Mouse (Mus musculus) common myeloid progenitor, adult 5-6 weeks (primary cell): ENCODE data around the gene Cep95. TPM values are rescaled to one million over a fixed set of nuclear protein-coding genes. Genes with fewer than 3 reads are reported as not detected.
"Not testable (repeated sequence)": the region's sequence is repeated elsewhere in the genome, so short reads cannot be mapped to it uniquely, and the experiment has no call there.

Source experiments
- ATAC-seq: replicated peaks from 2 replicates; pipeline ENCODE4 v1.8.0; 2016; ENCODE audit warnings: low read depth, mild to moderate bottlenecking, moderate TSS enrichment, inconsistent platforms; ENCODE audit not compliant: poor library complexity, severe bottlenecking
- total RNA-seq: library from RNA; stranded (forward); fragments of 200-1000, 187-1606 nt; gene quantifications from 2 replicates; pipeline ENCODE4 v1.2.3, GENCODE M21; 2017

The Cep95 gene
- total RNA-seq = 17.6 and 17.7 TPM in 2 replicates

- ATAC-seq = peak; percentile 71
Observed at GRCm38 (mm10) chr11:106788775-106789459, at the start of gene Cep95, which contains the start of gene Ddx5. Gene Cep95, plus strand, starts transcription at chr11:106789252. Gene Ddx5, minus strand, starts transcription at chr11:106789185.

DNA sequence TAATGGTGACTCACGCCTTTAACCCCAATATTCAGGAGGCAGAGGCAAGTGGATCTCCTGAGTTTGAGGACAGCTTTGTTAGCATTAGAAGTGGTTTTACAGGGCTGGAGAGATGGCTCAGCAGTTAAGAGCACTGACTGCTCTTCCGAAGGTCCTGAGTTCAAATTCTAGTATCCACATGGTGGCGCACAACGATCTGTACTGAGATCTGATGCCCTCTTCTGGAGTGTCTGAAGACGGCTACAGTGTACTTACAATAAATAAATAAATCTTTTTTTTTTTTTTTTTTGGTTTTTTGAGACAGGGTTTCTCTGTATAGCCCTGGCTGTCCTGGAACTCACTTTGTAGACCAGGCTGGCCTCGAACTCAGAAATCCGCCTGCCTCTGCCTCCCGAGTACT, 48.3 kb upstream of the Cep95 start:
- not testable (repeated sequence) for ATAC-seq

DNA sequence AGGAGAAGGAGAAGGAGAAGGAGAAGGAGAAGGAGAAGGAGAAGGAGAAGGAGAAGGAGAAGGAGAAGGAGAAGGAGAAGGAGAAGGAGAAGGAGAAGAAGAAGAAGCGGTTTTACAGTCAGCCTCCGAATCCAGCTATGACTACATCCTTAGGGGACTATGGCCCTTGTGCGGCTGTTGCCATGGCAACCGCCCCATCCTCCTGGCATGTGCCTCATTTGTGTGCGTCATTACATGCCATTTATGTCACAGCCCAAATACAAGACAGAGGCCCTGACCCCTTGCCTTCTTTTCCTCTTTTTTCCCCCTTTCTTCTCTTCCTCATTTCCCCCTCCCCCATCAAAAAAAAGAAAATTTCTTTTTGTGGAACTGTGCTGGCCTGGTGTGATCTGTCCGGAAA, 47.8 kb upstream of the Cep95 start:
- no peak for ATAC-seq

- no peak for ATAC-seq
Observed at GRCm38 (mm10) chr11:106741826-106742225, 47.2 kb upstream of the Cep95 start.

DNA sequence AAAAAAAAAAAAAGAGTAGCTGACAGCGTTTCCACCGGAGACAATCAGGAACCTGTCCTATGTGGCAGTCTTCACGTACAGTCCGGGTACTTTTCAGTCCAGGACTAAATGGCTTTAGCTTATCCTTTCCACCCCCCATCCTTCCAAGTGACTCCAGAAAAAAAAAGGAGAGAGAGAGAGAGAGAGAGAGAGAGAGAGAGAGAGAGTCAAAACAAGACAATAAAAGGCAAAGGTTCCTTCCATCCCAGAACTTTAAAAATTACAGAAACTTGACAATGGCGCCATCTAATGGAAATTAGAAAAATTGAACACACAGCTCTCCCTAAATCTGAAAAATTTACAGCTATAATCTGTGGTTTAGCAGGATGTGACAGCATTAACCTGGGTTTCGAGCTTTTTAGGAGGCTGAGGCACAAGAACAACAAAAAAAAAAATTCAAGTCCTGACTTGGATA, 46.6 kb upstream of the Cep95 start:
- ATAC-seq = peak; percentile 65

- no peak for ATAC-seq
Observed at GRCm38 (mm10) chr11:106744949-106745348, 44.1 kb upstream of the Cep95 start.

DNA sequence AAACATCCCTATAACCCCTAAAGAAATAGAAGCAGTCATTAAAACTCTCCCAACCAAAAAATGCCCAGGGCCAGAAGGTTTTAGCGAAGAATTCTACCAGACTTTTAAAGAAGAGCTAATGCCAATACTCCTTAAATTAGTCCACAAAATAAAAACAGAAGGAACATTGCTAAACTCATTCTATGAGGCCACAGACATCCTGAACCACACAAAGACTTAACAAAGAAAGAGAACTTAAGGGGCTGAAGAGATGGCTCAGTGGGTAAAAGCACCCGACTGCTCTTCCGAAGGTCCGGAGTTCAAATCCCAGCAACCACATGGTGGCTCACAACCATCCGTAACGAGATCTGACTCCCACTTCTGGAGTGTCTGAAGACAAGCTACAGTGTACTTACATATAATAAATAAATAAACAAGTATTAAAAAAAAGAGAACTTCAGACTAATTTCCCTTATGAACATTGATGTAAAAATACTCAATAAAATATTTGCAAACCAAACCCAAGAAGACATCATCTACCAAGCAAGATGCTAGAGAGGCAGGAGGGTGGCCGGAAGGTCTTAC, 39.4 kb upstream of the Cep95 start:
- not testable (repeated sequence) for ATAC-seq

GRCm38 (mm10) chr11:106750121-106750751, 38.8 kb upstream of the Cep95 start, which contains the start of gene Pecam1:
Gene Pecam1, minus strand, starts transcription at chr11:106750628.
- ATAC-seq = peak; percentile 36; the same call in 1 of the 2 replicates

DNA sequence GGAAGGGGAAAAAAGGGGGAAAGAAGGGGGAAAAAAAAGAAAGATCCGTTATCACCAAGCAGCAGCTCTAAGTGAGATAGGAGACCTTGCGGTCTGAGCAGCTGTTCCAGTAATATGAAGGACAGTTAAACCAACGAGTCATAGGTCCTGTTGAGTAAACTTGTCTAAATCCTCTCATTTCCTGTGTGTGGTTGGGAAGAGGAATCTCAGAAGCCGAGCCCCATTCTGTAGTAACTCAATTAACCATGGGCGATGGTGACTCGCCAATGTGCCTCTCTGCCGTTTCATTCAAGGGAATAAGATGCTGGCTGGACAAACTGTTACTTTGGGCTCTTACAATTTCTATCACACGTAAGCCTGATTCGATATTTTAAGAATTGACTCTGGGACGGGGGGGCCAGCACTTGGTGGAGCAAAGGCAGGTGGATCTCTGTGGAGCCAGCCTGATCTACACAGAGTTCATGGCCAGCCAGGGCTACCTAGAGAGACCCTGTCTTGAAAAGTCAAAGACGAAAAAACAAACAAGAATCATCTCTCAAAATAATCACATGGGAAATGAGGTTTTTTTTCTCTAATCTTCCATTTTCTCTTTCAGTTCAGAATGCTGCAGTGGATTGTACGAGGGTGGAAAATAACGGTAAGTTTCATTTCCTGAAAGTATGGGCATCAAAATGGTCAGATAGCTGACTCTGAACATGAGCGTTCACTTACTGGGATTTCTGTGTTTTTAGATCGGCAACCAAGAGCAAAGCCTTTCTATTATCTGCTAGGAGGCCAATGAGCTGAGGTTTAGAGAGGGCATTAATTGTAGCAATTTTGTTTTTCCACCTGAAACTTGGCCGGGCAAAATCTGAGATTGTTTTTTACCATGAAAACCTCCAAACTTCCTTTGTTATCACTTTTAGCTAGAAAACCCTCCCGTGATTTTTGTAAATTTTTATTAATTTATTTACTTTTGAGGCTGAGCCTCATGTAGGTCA, 37.7 kb upstream of the Cep95 start, which contains the start of gene Milr1:
Milr1 (plus strand) TSS at position 188 of the 980 bp plus-strand sequence.
- peak; percentile 71 for ATAC-seq

DNA sequence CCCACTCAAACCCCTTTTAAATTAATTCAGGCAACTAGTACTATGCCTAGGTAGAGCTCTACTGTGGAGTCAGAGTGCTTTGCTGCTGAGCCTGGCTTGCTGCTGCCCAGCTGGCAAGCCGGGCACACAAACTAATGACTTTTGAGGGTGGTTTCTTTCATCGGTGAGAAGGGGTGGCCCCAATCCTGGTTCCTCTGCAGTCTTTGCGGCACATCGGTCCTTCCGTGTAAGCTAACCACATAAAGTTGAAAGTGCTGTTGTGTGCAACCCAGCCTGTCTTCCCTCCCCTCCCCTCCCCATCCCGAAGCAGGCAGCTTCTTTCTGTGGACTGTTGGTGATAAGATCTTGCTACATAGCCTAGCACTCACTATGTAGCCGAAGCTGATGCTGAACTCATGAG, 36.9 kb upstream of the Cep95 start:
- ATAC-seq = peak; percentile 78

DNA sequence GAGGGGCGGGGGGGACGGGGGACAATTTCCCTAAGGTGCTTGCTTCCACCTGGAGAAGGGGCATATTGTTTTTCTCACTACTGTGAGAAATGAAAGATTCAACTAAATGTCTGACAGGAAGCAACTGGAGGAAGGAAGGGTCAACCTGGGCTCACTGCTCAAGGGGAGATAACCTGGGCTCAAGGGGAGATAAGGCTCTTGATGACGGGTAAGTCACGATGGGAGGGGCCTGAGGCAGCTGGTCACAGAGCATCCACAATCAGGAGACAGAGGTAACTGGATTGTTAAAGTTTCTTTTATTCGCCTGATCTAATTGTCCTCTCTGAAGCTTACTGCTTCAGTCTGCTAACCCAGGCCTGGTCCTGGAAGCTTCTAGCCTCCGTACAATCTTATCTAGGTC, 35.7 kb upstream of the Cep95 start:
- no peak for ATAC-seq

DNA sequence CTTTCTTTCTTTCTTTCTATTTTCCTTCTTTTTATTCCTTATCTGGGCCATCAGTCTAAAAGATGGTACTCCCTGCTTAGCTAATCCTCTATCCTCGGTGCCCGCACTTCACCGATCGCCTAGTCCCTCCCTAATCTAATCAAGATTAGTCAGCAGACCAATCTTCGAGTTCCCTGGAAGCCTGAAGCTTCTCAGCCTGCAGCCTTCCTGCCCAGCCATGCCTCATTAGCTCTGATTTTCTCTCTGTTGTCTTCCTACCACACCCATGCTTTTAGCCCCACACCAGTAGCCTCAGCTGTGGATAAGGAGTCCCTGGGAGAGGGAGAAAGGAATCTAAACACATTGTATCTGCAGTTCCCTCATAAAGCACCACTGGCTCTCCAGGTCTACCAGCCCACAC, 33.5 kb upstream of the Cep95 start:
- no peak for ATAC-seq

- ATAC-seq = peak; percentile 45; the same call in 1 of the 2 replicates
Observed at GRCm38 (mm10) chr11:106759028-106759427, 30.0 kb upstream of the Cep95 start.

DNA sequence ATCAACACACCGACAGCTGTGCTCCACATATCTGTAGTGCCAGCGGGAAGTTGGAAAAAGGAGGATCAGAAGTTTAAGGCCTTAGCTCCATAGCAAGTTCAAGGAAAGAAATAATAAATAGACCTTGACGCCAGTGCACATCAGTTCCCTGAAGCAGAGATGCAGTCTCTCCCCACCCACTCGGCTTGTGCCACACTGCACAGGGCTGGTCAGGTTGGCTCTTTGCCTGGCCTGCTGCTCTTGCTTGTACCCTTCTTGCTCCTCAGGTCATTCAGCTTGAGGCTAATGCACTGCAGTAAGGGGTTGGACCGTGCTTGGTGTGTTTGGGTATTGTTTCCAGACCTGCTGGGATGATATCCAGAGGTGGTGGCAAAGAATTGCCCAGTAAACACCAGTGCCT, 28.5 kb upstream of the Cep95 start:
- ATAC-seq = no peak

DNA sequence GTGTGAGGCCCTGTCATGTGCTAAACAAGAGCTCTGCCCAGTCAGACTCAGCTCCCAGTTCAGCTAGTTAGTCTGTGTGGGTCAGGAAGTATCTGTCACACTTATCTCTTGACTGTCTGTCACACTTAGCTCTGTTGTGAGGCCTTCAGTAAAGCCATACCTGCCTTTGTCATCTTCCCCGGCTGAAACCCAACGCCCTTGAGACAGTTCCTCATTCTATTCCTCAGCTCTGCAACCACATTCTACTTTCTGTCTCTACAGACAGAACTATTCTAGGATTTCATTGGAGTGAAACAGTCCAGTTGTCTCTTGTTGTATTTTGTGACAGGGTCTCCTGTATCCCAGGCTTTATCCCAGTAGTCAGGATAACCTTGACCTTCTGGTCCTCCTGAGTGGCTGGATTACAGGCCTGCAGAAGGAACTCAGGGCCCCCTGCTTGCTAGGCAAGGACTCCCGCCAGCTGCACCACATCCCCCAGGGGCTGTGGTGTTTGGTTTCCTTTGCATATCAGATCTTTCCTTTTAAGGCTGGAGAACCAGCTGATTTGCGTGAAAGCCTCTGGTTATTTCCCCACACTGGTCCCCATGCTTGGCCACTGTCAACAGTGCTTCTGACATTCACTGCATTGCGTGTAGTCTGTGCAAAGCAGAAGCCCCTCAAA, 26.8 kb upstream of the Cep95 start:
- ATAC-seq = peak; percentile 76

GRCm38 (mm10) chr11:106762800-106763185, 26.3 kb upstream of the Cep95 start:
- no peak for ATAC-seq

- ATAC-seq = no peak
Observed at GRCm38 (mm10) chr11:106766611-106767162, 22.4 kb upstream of the Cep95 start.

GRCm38 (mm10) chr11:106767516-106767915, 21.5 kb upstream of the Cep95 start:
- ATAC-seq = no peak
